Mouse (Mus musculus): ENCODE results near the gene Ssrp1. TPM values are rescaled to one million over a fixed set of nuclear protein-coding genes. Genes with fewer than 3 reads are reported as not detected.
A peak's percentile ranks its signal among the peaks of the same experiment; 100 is the strongest.

The Ssrp1 gene
- polyA plus RNA-seq, 1 experiment from 2014 or later = 169 TPM

DNA sequence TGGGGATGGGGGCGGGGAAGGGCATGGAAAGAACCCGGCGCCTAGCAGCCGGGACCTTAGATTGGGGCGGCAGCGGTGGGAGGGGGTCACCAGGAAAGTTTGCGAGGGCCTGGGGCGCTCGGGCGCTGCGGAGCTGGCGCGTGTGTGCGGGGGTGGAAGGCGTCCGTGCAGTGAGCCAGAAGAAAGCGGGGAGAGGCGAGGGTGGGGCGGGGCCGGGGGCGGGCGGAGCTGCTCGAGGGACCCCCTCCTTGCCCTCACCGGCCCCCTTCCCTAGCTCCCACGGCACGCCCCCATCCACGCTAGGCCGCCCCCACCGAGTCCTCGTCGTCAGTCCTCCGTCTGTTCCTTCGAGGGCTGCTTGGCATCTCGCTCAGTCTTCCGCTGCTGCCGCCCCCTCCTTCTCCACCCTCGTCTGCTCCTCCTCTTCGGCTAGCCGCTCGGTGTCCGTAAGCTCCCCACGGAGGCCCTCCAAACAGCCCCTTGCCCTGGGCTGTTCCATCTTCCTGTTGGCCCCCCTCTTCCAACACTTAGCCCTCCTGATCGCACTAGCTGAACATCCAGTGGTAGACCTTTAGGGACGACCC is 11.2 kb downstream of the Ssrp1 start:
- DNase-seq (ENCODE audit: low spot score) (peak; percentile 54), ATAC-seq (ENCODE audit: low FRiP score) (peak; percentile 75)
- Histone ChIP-seq H3K36me3 (replicated peaks; ENCODE audit: control insufficient read depth, insufficient read depth) (peaks cover 61% of the 10 kb centered on the region), H3K9me3 (ENCODE audit: control insufficient read depth, low read length) (no peaks in the 10 kb centered on the region), H3K27ac (peak overlapping the region; percentile 90), H3K4me3 (replicated peaks; ENCODE audit: low read length) (peak overlapping the region; percentile 74), H3K27me3 (ENCODE audit: control insufficient read depth, insufficient read depth, low read length) (no peaks in the 10 kb centered on the region), H3K4me2 (replicated peaks) (peak overlapping the region; percentile 65), H3K9ac (peak overlapping the region; percentile 74), H3K4me1 (replicated peaks; ENCODE audit: control insufficient read depth, insufficient read depth, low read length) (peaks cover 38% of the 10 kb centered on the region)
- 0% methylated on average over 33 of the region's 44 CpGs for WGBS

DNA sequence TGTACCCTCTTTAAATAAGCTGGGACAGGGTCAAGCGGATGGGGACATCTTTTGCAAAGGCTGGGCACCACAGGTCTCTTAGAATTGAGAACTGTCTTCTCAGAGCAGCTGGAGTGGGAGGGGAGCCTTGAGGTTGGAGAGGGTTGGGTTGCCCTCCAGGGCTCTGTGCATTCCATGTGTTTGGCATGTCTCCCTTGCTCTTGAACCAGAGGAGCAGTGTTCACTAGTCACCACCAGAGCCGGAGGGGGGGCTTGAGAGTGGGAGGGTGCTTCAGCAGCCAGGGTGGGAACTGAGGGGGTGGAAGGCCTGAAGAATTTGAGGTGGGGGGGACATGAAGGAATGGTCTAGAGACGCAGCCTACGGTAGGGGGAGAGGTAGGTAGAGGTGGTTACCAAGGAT is 12.2 kb downstream of the Ssrp1 start:
- Histone ChIP-seq H3K4me3 (replicated peaks; ENCODE audit: low read length) (peak overlapping the region; percentile 74), H3K9me3 (ENCODE audit: control insufficient read depth, low read length) (no peaks in the 10 kb centered on the region), H3K4me2 (replicated peaks) (peak overlapping the region; percentile 65), H3K4me1 (replicated peaks; ENCODE audit: control insufficient read depth, insufficient read depth, low read length) (peaks cover 38% of the 10 kb centered on the region), H3K27me3 (ENCODE audit: control insufficient read depth, insufficient read depth, low read length) (no peaks in the 10 kb centered on the region), H3K9ac (peak overlapping the region; percentile 74), H3K27ac (peak overlapping the region; percentile 59), H3K36me3 (replicated peaks; ENCODE audit: control insufficient read depth, insufficient read depth) (peaks cover 57% of the 10 kb centered on the region)
- no peak for ATAC-seq (ENCODE audit: low FRiP score)
- no peak for DNase-seq (ENCODE audit: low spot score)
- WGBS = 47% methylated on average over 4 of the region's 4 CpGs

DNA sequence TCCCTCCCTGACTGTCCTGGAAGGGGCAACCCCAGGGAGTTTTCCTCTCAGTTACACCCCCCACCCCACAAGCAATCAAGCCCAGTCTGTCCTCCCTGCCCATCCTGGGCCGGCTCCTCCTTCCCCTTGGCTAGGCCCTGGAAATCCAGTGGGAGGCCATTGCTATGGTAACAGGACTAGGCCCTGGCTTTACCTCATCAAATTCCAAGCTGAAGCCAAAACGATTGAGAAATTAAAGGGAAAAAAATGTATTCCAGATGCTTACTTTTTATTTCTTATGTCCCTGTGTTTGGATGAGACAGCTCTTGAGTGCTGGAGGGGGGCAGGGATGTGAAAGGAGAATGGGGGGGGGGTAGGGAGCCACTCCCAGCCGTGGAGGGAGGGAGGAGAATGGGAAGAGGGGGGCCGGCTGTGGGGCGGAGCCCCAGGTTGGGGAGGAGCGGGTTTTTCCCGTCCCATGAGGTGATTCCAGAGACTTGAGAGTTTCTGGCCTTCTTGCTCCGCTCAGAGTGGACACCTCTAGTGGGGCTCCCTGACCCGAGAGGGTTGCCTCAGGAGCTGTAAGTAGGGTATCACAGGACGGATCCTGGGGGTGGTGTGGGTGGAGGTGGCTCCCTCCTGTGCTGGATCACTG is 13.1 kb downstream of the Ssrp1 start:
- Histone ChIP-seq H3K4me2 (replicated peaks) (peak overlapping the region; percentile 65), H3K27ac (peak overlapping the region; percentile 59), H3K4me3 (replicated peaks; ENCODE audit: low read length) (peak overlapping the region; percentile 19), H3K36me3 (replicated peaks; ENCODE audit: control insufficient read depth, insufficient read depth) (peaks cover 57% of the 10 kb centered on the region), H3K4me1 (replicated peaks; ENCODE audit: control insufficient read depth, insufficient read depth, low read length) (peaks cover 38% of the 10 kb centered on the region), H3K27me3 (ENCODE audit: control insufficient read depth, insufficient read depth, low read length) (no peaks in the 10 kb centered on the region), H3K9ac (peak overlapping the region; percentile 42), H3K9me3 (ENCODE audit: control insufficient read depth, low read length) (no peaks in the 10 kb centered on the region)
- DNase-seq (ENCODE audit: low spot score) (peak; percentile 57), ATAC-seq (ENCODE audit: low FRiP score) (no peak)
- WGBS = 3% methylated on average over 9 of the region's 10 CpGs

DNA sequence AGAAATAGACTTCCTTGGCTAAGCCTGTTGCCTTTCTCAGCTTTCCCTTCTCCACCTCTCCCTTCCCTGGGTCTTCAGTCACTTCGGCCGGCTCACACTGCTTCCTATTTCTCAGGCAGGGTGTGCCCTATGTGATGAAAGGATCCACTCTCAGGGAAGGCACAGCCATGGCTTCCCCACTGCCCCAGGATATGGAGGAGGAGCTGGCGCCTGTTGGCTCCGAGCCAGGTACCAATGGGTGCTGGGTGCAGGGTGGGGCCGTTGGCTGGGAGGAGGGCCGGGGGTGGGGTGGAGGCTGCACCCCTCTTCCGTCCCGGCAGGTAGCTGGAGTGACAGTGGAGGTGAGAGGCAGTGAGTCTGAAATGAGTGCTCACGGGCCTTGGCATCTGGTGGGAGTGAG is 13.7 kb downstream of the Ssrp1 start:
- no peak for ATAC-seq (ENCODE audit: low FRiP score)
- peaks cover 57% of the 10 kb centered on the region for H3K36me3 ChIP-seq (replicated peaks; ENCODE audit: control insufficient read depth, insufficient read depth)
- WGBS = 62% methylated on average over 9 of the region's 9 CpGs
- H3K27ac ChIP-seq = peak overlapping the region; percentile 59
- H3K9ac ChIP-seq = peak overlapping the region; percentile 42
- no peak for DNase-seq (ENCODE audit: low spot score)
- no peaks in the 10 kb centered on the region for H3K9me3 ChIP-seq (ENCODE audit: control insufficient read depth, low read length)
- peaks cover 38% of the 10 kb centered on the region for H3K4me1 ChIP-seq (replicated peaks; ENCODE audit: control insufficient read depth, insufficient read depth, low read length)
- peak overlapping the region; percentile 19 for H3K4me3 ChIP-seq (replicated peaks; ENCODE audit: low read length)
- no peaks in the 10 kb centered on the region for H3K27me3 ChIP-seq (ENCODE audit: control insufficient read depth, insufficient read depth, low read length)
- peak overlapping the region; percentile 65 for H3K4me2 ChIP-seq (replicated peaks)

GRCm38 (mm10) chr2:85053192-85053816 is 16.3 kb downstream of the Ssrp1 start:
- DNase-seq (ENCODE audit: low spot score) = no peak
- H3K36me3 ChIP-seq (replicated peaks; ENCODE audit: control insufficient read depth, insufficient read depth) = peaks cover 63% of the 10 kb centered on the region
- no peak overlapping the region for H3K9ac ChIP-seq
- WGBS = 83% methylated on average over 5 of the region's 5 CpGs
- no peaks in the 10 kb centered on the region for H3K9me3 ChIP-seq (ENCODE audit: control insufficient read depth, low read length)
- H3K4me2 ChIP-seq (replicated peaks) = no peak overlapping the region
- H3K4me3 ChIP-seq (replicated peaks; ENCODE audit: low read length) = no peak overlapping the region
- ATAC-seq (ENCODE audit: low FRiP score) = no peak
- no peak overlapping the region for H3K27ac ChIP-seq
- no peaks in the 10 kb centered on the region for H3K27me3 ChIP-seq (ENCODE audit: control insufficient read depth, insufficient read depth, low read length)
- peaks cover 28% of the 10 kb centered on the region for H3K4me1 ChIP-seq (replicated peaks; ENCODE audit: control insufficient read depth, insufficient read depth, low read length)

DNA sequence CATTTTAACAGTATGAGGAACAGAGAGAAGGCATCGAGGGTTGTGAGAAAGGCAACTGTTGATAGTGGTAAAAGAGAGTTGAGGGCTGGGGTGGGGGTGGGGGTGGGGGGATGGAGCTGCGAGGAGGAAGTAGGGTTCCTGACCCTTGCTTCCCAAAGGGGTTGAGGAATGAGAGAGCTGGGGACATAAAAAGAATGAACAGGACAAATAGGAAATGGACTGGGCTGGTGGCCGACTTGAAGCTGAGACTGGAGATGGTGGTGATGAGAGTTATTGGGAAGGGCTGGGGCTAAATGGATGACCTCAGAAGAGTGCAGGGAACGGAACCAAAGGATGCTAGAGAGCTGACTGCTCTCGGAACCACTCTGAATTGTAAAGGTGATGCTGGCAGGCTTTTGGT is 19.7 kb downstream of the Ssrp1 start:
- no peak overlapping the region for H3K4me3 ChIP-seq (replicated peaks; ENCODE audit: low read length)
- H3K36me3 ChIP-seq (replicated peaks; ENCODE audit: control insufficient read depth, insufficient read depth) = peaks cover 84% of the 10 kb centered on the region

DNA sequence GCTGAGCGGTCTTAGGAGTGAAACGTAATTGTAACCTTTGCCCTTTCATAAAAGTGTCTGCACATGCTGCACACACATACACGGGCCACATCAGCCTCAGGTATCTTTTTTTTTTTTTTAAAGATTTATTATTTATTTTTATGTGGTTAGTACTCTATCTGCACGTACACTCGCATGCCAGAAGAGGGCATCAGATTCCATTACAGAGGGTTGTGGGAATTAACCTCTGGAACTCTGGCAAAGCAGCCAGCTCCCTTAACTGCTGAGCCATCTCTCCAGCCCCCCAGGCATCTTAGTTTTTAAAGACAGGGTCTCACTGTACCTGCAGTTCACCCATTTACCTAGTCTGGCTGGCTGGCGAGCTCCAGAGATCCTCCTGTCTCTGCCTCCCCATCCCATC is 22.6 kb downstream of the Ssrp1 start:
- no peak for DNase-seq (ENCODE audit: low spot score)
- Histone ChIP-seq H3K36me3 (replicated peaks; ENCODE audit: control insufficient read depth, insufficient read depth) (peaks cover 88% of the 10 kb centered on the region), H3K27ac (no peak overlapping the region), H3K4me3 (replicated peaks; ENCODE audit: low read length) (no peak overlapping the region), H3K27me3 (ENCODE audit: control insufficient read depth, insufficient read depth, low read length) (no peaks in the 10 kb centered on the region), H3K9ac (no peak overlapping the region), H3K9me3 (ENCODE audit: control insufficient read depth, low read length) (no peaks in the 10 kb centered on the region), H3K4me1 (replicated peaks; ENCODE audit: control insufficient read depth, insufficient read depth, low read length) (no peaks in the 10 kb centered on the region), H3K4me2 (replicated peaks) (no peak overlapping the region)
- ATAC-seq (ENCODE audit: low FRiP score) = no peak
- WGBS = 94% methylated on average over 6 of the region's 6 CpGs

More for the DNA sequence above, 19.7 kb downstream of the Ssrp1 start:
- H3K4me1 ChIP-seq (replicated peaks; ENCODE audit: control insufficient read depth, insufficient read depth, low read length) = peaks cover 4% of the 10 kb centered on the region; the same call in 1 of the 2 replicates
- H3K27me3 ChIP-seq (ENCODE audit: control insufficient read depth, insufficient read depth, low read length) = no peaks in the 10 kb centered on the region
- H3K27ac ChIP-seq = no peak overlapping the region
- no peak overlapping the region for H3K9ac ChIP-seq
- no peak overlapping the region for H3K4me2 ChIP-seq (replicated peaks)
- DNase-seq (ENCODE audit: low spot score) (no peak), ATAC-seq (ENCODE audit: low FRiP score) (no peak)
- no peaks in the 10 kb centered on the region for H3K9me3 ChIP-seq (ENCODE audit: control insufficient read depth, low read length)
- WGBS = 84% methylated on average over 5 of the region's 5 CpGs

DNA sequence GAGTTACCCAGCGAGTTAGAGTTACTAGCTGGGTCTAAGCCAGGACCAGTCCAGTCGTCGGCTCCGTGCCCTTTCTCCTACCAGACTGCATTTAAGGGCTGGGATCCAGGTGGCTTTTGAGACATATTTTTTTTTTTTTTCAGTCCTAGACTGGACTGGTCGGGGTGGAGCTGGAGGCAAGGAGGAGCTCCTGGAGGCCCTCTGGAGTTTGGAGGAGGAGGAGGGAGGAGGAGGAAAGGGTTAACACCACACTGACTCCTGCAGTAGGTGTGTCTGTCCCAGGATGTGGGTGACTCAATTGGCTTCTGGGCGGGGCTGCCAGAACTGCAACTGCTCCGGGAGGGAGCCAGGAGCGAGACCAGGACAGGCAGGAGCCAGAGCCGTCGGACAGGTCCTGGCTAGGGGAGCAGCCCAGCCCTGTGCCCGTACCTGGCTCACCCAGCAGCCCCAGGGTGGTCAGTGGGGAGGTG is 23.6 kb downstream of the Ssrp1 start:
- H3K9ac ChIP-seq = peak overlapping the region; percentile 31; the same call in 1 of the 2 replicates
- peaks cover 82% of the 10 kb centered on the region for H3K36me3 ChIP-seq (replicated peaks; ENCODE audit: control insufficient read depth, insufficient read depth)
- H3K4me2 ChIP-seq (replicated peaks) = peak overlapping the region; percentile 28
- 28% methylated on average over 11 of the region's 11 CpGs for WGBS
- ATAC-seq (ENCODE audit: low FRiP score) (no peak), DNase-seq (ENCODE audit: low spot score) (no peak)
- H3K9me3 ChIP-seq (ENCODE audit: control insufficient read depth, low read length) = no peaks in the 10 kb centered on the region
- no peaks in the 10 kb centered on the region for H3K4me1 ChIP-seq (replicated peaks; ENCODE audit: control insufficient read depth, insufficient read depth, low read length)
- H3K27me3 ChIP-seq (ENCODE audit: control insufficient read depth, insufficient read depth, low read length) = no peaks in the 10 kb centered on the region
- no peak overlapping the region for H3K4me3 ChIP-seq (replicated peaks; ENCODE audit: low read length)
- H3K27ac ChIP-seq = no peak overlapping the region

GRCm38 (mm10) chr2:85061107-85061541 is 24.1 kb downstream of the Ssrp1 start:
- Histone ChIP-seq H3K36me3 (replicated peaks; ENCODE audit: control insufficient read depth, insufficient read depth) (peaks cover 82% of the 10 kb centered on the region), H3K4me2 (replicated peaks) (peak overlapping the region; percentile 28), H3K27me3 (ENCODE audit: control insufficient read depth, insufficient read depth, low read length) (no peaks in the 10 kb centered on the region), H3K27ac (no peak overlapping the region), H3K4me3 (replicated peaks; ENCODE audit: low read length) (no peak overlapping the region), H3K9me3 (ENCODE audit: control insufficient read depth, low read length) (no peaks in the 10 kb centered on the region), H3K9ac (peak overlapping the region; percentile 31; the same call in 1 of the 2 replicates), H3K4me1 (replicated peaks; ENCODE audit: control insufficient read depth, insufficient read depth, low read length) (no peaks in the 10 kb centered on the region)
- ATAC-seq (ENCODE audit: low FRiP score) = no peak
- WGBS = 60% methylated on average over 10 of the region's 10 CpGs
- DNase-seq (ENCODE audit: low spot score) = no peak
